In genomic region chr13:59822507-59823462, GRCm38 (mm10) we compare ENCODE assay signal across 8 mouse cellular contexts. TPM values are rescaled to one million over a fixed set of nuclear protein-coding genes. Genes with fewer than 3 reads are reported as not detected.
DNase-seq lines count a peak whose midpoint lies in the region; ATAC-seq lines count a peak whose summit lies in the region.

Gene Tut7 (minus strand): TSS chr13:59823147.

- peak; percentile 93 for DNase-seq in MN1 (ENCODE audit: low spot score)
- DNase-seq in cerebellum, adult 9-10 months, result peak; percentile 90
- DNase-seq in frontal cortex, adult 2 months (ENCODE audit: extremely low spot score in 1 of 2, low spot score in 1 of 2), result peak; percentile 87 to 93
- DNase-seq in hindbrain, embryonic 11.5 days (ENCODE audit: low spot score), result peak; percentile 96
- peak; percentile 90 to 94 for DNase-seq in layer of hippocampus, postnatal 10 days (ENCODE audit: low spot score in 2 of 2)
- peak; percentile 97 for DNase-seq in lung, postnatal 10 days
- peak; percentile 94 for DNase-seq in ovary, postnatal 36 days (ENCODE audit: low spot score)
- DNase-seq in thymus, postnatal 25 days, result peak; percentile 93

- H3K27me3 ChIP-seq in hindbrain, embryonic 11.5 days (ENCODE audit: control insufficient read depth, insufficient read depth, low read length), result no peaks in the 10 kb centered on the region

- H3K9ac ChIP-seq in hindbrain, embryonic 11.5 days (ENCODE audit: low read depth, low read length), result peak within 1 kb of the TSS; percentile 90

- H3K36me3 ChIP-seq in hindbrain, embryonic 11.5 days (ENCODE audit: control insufficient read depth, insufficient read depth, low read length), result no peaks in the 10 kb centered on the region

- under 1% methylated on average over 97 of the region's 100 CpGs for WGBS in hindbrain, embryonic 11.5 days

- peak within 1 kb of the TSS; percentile 96 for H3K4me3 ChIP-seq in hindbrain, embryonic 11.5 days (ENCODE audit: low read depth, low read length)

- no peaks in the 10 kb centered on the region for H3K4me1 ChIP-seq in hindbrain, embryonic 11.5 days (replicated peaks; ENCODE audit: control insufficient read depth, insufficient read depth, low read length)

- peak; percentile 97 for ATAC-seq in hindbrain, embryonic 11.5 days (ENCODE audit: low FRiP score)

- peak within 1 kb of the TSS; percentile 75 for H3K27ac ChIP-seq in hindbrain, embryonic 11.5 days (ENCODE audit: low read depth, low read length)

- no peaks in the 10 kb centered on the region for H3K9me3 ChIP-seq in hindbrain, embryonic 11.5 days (ENCODE audit: control insufficient read depth, low read length)

- H3K4me2 ChIP-seq in hindbrain, embryonic 11.5 days (replicated peaks; ENCODE audit: low read depth, low read length), result peak within 1 kb of the TSS; percentile 61

RNA-seq across cellular contexts. Expression of gene Tut7, which starts in this region (rescaled TPM):
- polyA plus RNA-seq in frontal cortex, adult 2 months (2012; rRNA removed), result 39.1 and 46.3 TPM in 2 replicates
- polyA plus RNA-seq in hindbrain, embryonic 11.5 days (2014; fragmentation: Nextera tagmentation; extraction: Ambion mirVana), result 49.1 and 50.8 TPM in 2 replicates
- 10 to 100 TPM; 68.9 to 71.1 TPM for total RNA-seq in layer of hippocampus, postnatal 10 days (2021)

Comparison
In these comparisons a context has a peak if more than half of its experiments do, and no peak if none do; other contexts are left out.
1. Peak in every context shown above with its lines: DNase-seq, ATAC-seq, H3K4me3 ChIP-seq and H3K27ac ChIP-seq.